Mouse (Mus musculus): ENCODE data around the gene Gm49661. TPM values are rescaled to one million over a fixed set of nuclear protein-coding genes. Genes with fewer than 3 reads are reported as not detected.
A peak's percentile ranks its signal among the peaks of the same experiment; 100 is the strongest.

The Gm49661 gene
- polyA plus RNA-seq, 1 experiment, result not detected

DNA sequence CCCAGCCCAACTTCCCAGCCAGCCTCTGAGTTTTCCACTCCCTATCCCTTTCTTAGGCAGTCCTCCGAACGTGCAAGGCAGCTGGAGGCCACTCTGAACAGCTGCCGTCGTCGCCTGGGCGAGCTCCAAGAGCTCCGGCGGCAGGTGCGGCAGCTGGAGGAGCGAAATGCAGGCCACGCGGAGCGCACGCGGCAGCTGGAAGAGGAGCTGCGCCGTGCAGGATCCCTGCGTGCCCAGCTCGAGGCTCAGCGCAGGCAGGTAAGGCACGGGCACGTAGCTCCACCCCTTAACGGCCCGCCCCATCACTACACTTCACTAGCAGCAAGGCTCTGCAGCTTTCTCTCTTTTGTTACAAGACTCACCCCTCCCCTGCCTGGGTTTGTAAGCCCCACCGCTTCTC, 26.4 kb upstream of the Gm49661 start:
- Histone ChIP-seq H3K4me3 (ENCODE audit: insufficient read depth, low read length) (no peak overlapping the region), H3K27ac (ENCODE audit: insufficient read depth, low read depth, low read length) (no peak overlapping the region), H3K4me1 (ENCODE audit: control insufficient read depth, insufficient read depth, low read length) (peaks cover 8% of the 10 kb centered on the region)
- no peak for TF ChIP-seq POLR2A (IDR thresholded peaks at IDR 0.05; ENCODE audit: borderline replicate concordance, low read depth, low read length)
- no peak for TF ChIP-seq CTCF (IDR thresholded peaks at IDR 0.05; ENCODE audit: low read depth, low read length)

DNA sequence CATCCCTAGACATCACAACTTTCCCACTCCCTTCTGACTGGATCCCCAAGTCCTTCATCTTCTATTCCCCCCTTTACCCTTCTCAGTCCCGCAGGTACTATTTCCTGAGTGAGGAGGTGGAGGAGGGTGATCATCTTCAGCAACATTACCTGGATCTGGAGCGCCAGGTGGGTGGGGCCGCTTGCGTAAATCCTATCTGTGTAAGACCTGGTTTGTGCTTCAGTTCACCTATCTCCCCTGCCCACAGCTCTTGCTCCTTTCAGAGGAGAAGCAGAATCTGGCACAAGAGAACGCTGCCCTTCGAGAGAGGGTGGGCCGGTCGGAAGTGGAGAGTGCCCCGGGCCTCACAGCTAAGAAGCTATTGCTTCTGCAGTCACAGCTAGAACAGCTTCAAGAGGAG, 25.1 kb upstream of the Gm49661 start:
- TF ChIP-seq CTCF (IDR thresholded peaks at IDR 0.05; ENCODE audit: low read depth, low read length), result no peak
- no peak for TF ChIP-seq POLR2A (IDR thresholded peaks at IDR 0.05; ENCODE audit: borderline replicate concordance, low read depth, low read length)
- H3K27ac ChIP-seq (ENCODE audit: insufficient read depth, low read depth, low read length), result no peak overlapping the region
- no peak overlapping the region for H3K4me3 ChIP-seq (ENCODE audit: insufficient read depth, low read length)
- H3K4me1 ChIP-seq (ENCODE audit: control insufficient read depth, insufficient read depth, low read length), result peaks cover 9% of the 10 kb centered on the region

DNA sequence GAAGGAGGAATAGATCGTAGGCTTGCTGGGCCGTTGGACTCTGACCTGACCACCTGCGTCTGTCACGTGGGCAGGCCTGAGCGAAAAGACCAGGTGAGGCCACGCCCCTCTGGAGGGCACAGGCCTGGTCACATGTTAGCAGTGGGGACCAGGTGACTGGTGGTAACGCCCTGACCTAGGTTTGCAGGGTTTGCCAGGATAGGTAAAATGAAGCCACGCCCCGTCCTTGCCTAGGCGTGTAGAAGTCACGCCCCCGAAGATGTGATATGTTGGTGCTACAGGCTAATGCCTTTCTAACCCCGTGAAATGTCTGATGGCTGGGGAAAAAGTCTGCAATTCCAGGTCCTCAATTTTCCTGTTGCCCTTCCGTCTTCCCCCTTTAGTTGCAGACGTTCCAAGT, 21.6 kb upstream of the Gm49661 start:
- Histone ChIP-seq H3K4me1 (ENCODE audit: control insufficient read depth, insufficient read depth, low read length) (peaks cover 17% of the 10 kb centered on the region), H3K4me3 (ENCODE audit: insufficient read depth, low read length) (peak overlapping the region; percentile 81), H3K27ac (ENCODE audit: insufficient read depth, low read depth, low read length) (peak overlapping the region; percentile 12; the same call in 1 of the 2 replicates)
- TF ChIP-seq CTCF (IDR thresholded peaks at IDR 0.05; ENCODE audit: low read depth, low read length) (no peak), POLR2A (IDR thresholded peaks at IDR 0.05; ENCODE audit: borderline replicate concordance, low read depth, low read length) (no peak)

DNA sequence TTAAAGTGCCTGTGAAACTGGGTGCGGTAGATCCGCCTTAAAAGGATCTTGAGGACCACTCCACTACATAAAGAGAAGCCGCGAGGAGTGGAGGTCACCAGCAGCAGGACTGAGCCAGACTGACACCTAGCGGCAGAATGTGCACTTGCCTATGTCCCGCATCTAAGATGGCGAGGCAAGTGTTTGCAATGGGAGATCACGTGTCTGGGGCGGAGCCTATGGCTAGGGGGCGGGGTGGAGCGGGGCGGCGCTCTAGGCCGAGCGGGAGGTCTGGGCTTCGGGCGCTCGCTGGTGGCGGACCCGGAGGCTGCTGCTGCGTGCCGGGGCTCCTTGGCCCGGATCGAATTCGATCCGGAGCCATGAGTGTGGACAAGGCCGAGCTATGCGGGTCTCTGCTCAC, 21.1 kb upstream of the Gm49661 start, which contains the start of gene Hook2:
Gene Hook2 (plus strand): TSS at position 255 of the 400 bp plus-strand sequence.
- Histone ChIP-seq H3K4me3 (ENCODE audit: insufficient read depth, low read length) (peak within 1 kb of the TSS; percentile 81), H3K27ac (ENCODE audit: insufficient read depth, low read depth, low read length) (peak within 1 kb of the TSS; percentile 46), H3K4me1 (ENCODE audit: control insufficient read depth, insufficient read depth, low read length) (peaks cover 17% of the 10 kb centered on the region)
- TF ChIP-seq CTCF (IDR thresholded peaks at IDR 0.05; ENCODE audit: low read depth, low read length) (no peak; the same call in none of the 2 replicates), POLR2A (IDR thresholded peaks at IDR 0.05; ENCODE audit: borderline replicate concordance, low read depth, low read length) (0 out of 2 replicates have a peak, but pooled peaks have one; percentile 46)

DNA sequence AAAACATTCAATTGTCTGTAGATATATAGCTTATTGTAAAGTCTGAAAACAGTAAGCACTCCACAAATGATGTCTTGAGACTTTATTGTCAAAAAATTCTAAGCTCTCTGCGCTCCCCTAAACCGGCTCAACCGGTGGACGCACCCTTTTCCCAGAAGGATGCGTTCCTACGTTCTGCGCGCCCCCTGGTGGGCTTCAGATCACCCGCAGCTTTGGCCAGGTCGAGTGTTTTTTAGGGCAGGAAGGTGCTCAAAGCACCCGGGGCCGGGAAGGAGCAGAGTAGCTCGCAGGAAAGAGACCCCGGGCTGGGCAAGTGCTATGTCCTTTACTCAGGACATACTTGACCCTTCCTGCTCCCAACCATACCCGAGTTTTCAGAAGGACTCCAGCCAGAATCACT, 20.6 kb upstream of the Gm49661 start:
- H3K4me3 ChIP-seq (ENCODE audit: insufficient read depth, low read length), result peak overlapping the region; percentile 62
- peaks cover 20% of the 10 kb centered on the region for H3K4me1 ChIP-seq (ENCODE audit: control insufficient read depth, insufficient read depth, low read length)
- peak; percentile 61; the same call in 1 of the 2 replicates for TF ChIP-seq CTCF (IDR thresholded peaks at IDR 0.05; ENCODE audit: low read depth, low read length)
- TF ChIP-seq POLR2A (IDR thresholded peaks at IDR 0.05; ENCODE audit: borderline replicate concordance, low read depth, low read length), result no peak
- peak overlapping the region; percentile 46 for H3K27ac ChIP-seq (ENCODE audit: insufficient read depth, low read depth, low read length)

DNA sequence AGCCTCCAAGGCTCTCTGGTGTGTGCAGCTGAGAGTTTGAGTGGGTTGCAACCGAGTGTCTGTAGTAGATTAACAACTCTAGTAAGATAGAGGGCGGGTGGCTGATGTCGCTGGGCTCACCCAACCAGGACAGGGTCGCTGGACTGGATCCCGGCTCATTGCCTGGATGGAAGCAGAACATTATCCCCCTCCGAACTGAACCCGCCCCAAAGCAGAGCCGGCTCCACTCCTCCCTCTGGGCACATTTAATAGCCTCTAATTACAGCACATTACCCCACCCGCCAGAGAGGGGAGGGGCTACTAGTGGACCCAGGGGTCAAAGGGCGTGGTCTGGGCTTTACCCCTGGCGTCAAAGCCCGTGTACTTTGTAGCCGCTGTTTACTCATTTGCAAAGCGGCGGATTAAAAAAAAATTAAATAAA, 20.1 kb upstream of the Gm49661 start:
- Histone ChIP-seq H3K4me1 (ENCODE audit: control insufficient read depth, insufficient read depth, low read length) (peaks cover 23% of the 10 kb centered on the region), H3K4me3 (ENCODE audit: insufficient read depth, low read length) (no peak overlapping the region)
- TF ChIP-seq POLR2A (IDR thresholded peaks at IDR 0.05; ENCODE audit: borderline replicate concordance, low read depth, low read length) (no peak), CTCF (IDR thresholded peaks at IDR 0.05; ENCODE audit: low read depth, low read length) (no peak)

DNA sequence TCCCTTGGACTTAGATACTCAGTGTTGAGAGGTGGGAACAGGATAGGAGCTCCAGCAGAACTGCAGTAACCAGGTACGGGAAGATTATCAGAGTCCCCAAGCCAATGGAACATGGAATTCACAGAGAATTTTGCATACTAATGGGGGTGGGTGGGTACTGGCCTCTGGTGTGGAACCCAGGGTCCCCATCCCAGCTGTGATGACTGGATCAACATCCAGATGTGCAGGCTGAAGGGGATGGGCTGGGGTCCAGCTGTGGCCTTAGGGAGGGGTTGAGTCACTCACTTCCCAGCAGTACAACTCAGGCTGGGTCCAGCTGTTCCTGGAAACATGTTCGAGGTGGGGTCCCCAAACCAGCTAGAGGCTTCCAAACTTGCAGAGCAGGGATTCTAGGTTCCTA, 18.7 kb upstream of the Gm49661 start:
- H3K27ac ChIP-seq (ENCODE audit: insufficient read depth, low read depth, low read length), result no peak overlapping the region
- no peak overlapping the region for H3K4me3 ChIP-seq (ENCODE audit: insufficient read depth, low read length)
- TF ChIP-seq CTCF (IDR thresholded peaks at IDR 0.05; ENCODE audit: low read depth, low read length), result no peak
- no peak for TF ChIP-seq POLR2A (IDR thresholded peaks at IDR 0.05; ENCODE audit: borderline replicate concordance, low read depth, low read length)
- peaks cover 37% of the 10 kb centered on the region for H3K4me1 ChIP-seq (ENCODE audit: control insufficient read depth, insufficient read depth, low read length)

More for the DNA sequence above, 20.1 kb upstream of the Gm49661 start:
- no peak overlapping the region for H3K27ac ChIP-seq (ENCODE audit: insufficient read depth, low read depth, low read length)

DNA sequence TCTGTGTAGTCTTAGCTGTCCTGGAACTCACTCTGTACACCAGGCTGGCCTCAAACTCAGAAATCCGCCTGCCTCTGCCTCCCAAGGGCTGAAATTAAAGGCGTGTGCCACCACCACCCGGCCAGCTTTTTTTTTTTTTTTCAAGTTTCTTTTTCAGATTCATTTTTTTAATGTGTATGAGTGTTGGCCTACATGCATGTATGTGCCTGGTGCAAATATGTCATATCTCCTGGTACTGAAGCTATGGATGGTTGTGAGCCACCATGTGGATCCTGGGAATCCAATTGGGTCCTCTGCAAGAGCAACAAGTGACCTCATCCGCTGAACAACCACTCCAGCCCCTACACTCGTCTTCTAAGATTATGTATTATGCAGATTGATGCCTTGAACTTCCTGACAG, 18.2 kb upstream of the Gm49661 start:
- TF ChIP-seq CTCF (IDR thresholded peaks at IDR 0.05; ENCODE audit: low read depth, low read length) (no peak), POLR2A (IDR thresholded peaks at IDR 0.05; ENCODE audit: borderline replicate concordance, low read depth, low read length) (no peak)
- Histone ChIP-seq H3K27ac (ENCODE audit: insufficient read depth, low read depth, low read length) (no peak overlapping the region), H3K4me1 (ENCODE audit: control insufficient read depth, insufficient read depth, low read length) (peaks cover 40% of the 10 kb centered on the region), H3K4me3 (ENCODE audit: insufficient read depth, low read length) (no peak overlapping the region)

DNA sequence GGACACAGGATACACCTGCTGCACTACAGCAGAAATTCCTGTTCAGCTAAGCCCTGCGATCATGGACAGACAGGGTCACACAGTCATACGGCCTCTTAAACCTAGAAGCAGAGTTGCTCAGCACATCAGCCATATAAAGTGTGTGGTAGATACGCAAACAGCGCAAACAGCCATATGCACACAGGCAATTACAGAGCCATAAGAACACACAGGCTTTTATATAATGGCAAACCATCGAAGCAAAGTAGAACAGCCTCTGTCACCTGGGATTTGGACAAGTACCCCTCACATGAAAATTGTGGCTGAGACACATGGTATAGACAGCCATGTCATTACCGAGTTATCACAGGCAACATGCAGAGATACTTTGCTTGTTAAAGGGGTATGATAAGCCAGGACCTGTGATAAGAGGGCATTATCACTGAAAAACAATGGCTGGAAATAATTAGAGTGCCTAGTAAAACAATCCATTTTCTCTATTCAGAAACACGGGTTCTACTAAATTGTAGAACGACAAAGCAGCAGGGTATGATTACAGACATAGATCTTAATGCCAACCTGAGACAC, 17.2 kb upstream of the Gm49661 start:
- peak overlapping the region; percentile 71 for H3K4me3 ChIP-seq (ENCODE audit: insufficient read depth, low read length)
- H3K4me1 ChIP-seq (ENCODE audit: control insufficient read depth, insufficient read depth, low read length), result peaks cover 49% of the 10 kb centered on the region
- peak overlapping the region; percentile 99 for H3K27ac ChIP-seq (ENCODE audit: insufficient read depth, low read depth, low read length)
- no peak for TF ChIP-seq CTCF (IDR thresholded peaks at IDR 0.05; ENCODE audit: low read depth, low read length)
- no peak for TF ChIP-seq POLR2A (IDR thresholded peaks at IDR 0.05; ENCODE audit: borderline replicate concordance, low read depth, low read length)

DNA sequence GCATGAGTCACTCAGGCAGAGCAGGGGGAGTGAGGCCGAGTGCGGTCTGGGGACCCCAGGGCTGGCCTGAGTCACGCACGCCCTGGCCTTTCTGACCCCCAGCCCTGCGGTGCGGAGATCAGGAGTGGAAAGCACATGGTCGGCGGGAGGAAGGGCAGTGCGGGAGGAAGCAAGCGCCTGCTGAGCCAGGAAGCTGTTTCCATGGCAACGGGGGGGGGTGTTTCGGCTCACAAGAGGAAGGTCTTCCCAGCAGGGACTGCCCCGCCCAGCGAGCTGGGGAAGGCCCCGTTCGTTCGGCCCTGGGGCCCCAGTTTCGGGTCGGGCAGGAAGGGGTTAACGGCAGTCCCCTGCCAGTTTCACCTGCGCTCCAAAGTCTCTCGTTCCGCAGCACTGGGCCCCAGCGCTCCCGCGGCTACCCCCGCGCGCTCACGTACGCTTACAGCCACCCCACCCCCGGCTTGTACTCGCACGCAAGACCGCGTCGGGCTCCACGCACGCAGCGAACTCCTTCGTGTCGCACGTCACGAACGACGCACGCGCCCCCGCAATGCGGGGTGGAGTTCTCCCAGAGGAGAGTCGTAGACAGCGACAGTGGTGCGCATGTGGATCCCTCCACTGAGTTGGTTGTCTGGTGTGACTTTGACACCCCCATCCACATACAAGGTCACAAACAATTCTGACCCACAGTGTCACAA, 16.6 kb upstream of the Gm49661 start:
- H3K4me3 ChIP-seq (ENCODE audit: insufficient read depth, low read length), result peak overlapping the region; percentile 71
- H3K4me1 ChIP-seq (ENCODE audit: control insufficient read depth, insufficient read depth, low read length), result peaks cover 52% of the 10 kb centered on the region
- H3K27ac ChIP-seq (ENCODE audit: insufficient read depth, low read depth, low read length), result peak overlapping the region; percentile 99
- TF ChIP-seq POLR2A (IDR thresholded peaks at IDR 0.05; ENCODE audit: borderline replicate concordance, low read depth, low read length) (no peak), CTCF (IDR thresholded peaks at IDR 0.05; ENCODE audit: low read depth, low read length) (no peak)

All from bone marrow macrophage, adult 2 months (primary cell).